Mouse (Mus musculus): ENCODE data around the gene Atp12a. TPM values are rescaled to one million over a fixed set of nuclear protein-coding genes. Genes with fewer than 3 reads are reported as not detected.

Gene Atp12a
- total RNA-seq (2014; fragmentation: Nextera tagmentation) = not detected in 2 replicates
- total RNA-seq (2017) = 0.11 TPM in 1 of 2 replicates, not detected in the other
- not detected in 2 replicates for polyA plus RNA-seq (2012)

DNA sequence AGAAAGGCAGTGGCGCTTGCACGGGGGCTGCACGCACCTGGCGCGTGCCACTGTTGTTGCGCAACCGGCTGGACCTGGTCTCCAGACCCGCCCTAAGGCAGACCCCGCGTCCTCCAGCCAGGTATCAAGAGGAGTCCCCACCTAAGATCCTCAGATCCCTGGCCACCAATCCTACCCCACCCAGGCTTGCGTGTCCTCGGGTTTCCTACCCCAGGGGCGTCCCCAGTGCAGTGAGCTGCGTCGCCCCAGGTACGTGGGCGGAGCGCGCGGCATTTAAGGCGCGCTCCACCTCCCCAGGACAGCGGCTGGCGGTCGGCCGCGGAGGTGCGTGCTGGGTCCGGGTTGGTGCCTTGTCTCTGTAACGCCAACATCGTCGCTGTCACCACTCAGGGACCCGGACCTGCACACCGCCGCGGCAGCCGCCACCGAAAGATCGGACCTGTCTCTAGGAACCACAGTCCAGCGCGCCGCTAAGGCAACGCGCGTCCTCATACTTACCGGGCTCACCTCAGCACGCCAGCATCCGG is at the start of gene Atp12a:
Gene Atp12a (plus strand): TSS at position 358 of the 527 bp plus-strand sequence.
- TF ChIP-seq GATA2 (IDR thresholded peaks at IDR 0.05; ENCODE audit: borderline replicate concordance, low read depth, low read length) (no peak), POLR2AphosphoS5 (IDR thresholded peaks at IDR 0.05; ENCODE audit: insufficient replicate concordance, low read depth, low read length) (no peak)
- Histone ChIP-seq H3K4me3 (ENCODE audit: low read depth, low read length) (no peak within 1 kb of the TSS), H3K4me1 (ENCODE audit: insufficient read depth, low read depth, low read length) (no peaks in the 10 kb centered on the region), H3K27me3 (ENCODE audit: insufficient read depth, low read length) (peaks cover 15% of the 10 kb centered on the region), H3K36me3 (replicated peaks) (no peaks in the 10 kb centered on the region), H3K9me3 (replicated peaks) (no peaks in the 10 kb centered on the region)
- DNase-seq (ENCODE audit: low spot score) (no peak), ATAC-seq (ENCODE audit: extremely low read depth, insufficient number of reproducible peaks, low FRiP score, poor library complexity, severe bottlenecking) (no peak)

DNA sequence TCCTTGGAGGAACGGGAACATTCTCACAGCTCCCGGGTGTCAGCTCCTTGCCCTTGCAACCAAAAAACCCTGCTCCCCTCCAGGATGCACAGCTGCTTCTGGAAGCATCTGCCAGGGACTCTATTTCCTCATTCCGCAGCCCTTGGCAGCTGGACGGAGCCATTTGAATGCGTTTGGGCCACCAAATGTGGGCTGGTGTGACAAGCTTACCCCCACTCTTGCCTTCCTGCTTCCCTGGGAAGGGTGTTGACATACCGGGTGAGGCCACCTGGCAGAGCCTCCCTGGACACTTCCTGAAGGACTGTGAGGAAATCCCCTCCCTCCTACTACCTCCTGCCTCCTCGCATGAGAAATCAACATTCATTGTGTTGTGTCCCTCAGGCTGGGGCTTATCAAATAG is 49.3 kb upstream of the Atp12a start:
- TF ChIP-seq TAL1 (conservative IDR thresholded peaks at IDR 0.05; ENCODE audit: low read depth, low read length) (no peak), CTCF (IDR thresholded peaks at IDR 0.05; ENCODE audit: low read depth, low read length) (no peak), GATA1 (IDR thresholded peaks at IDR 0.05; ENCODE audit: borderline replicate concordance, low read length) (no peak), GATA2 (IDR thresholded peaks at IDR 0.05; ENCODE audit: borderline replicate concordance, low read depth, low read length) (no peak), POLR2AphosphoS5 (IDR thresholded peaks at IDR 0.05; ENCODE audit: insufficient replicate concordance, low read depth, low read length) (no peak)
- ATAC-seq (ENCODE audit: extremely low read depth, insufficient number of reproducible peaks, low FRiP score, poor library complexity, severe bottlenecking) (no peak), DNase-seq (ENCODE audit: low spot score) (no peak)
- peaks cover 18% of the 10 kb centered on the region; the same call in 1 of the 2 replicates for H3K27me3 ChIP-seq (ENCODE audit: insufficient read depth, low read length)
- no peaks in the 10 kb centered on the region for H3K36me3 ChIP-seq (replicated peaks)
- no peak overlapping the region for H3K4me3 ChIP-seq (ENCODE audit: low read depth, low read length)
- no peaks in the 10 kb centered on the region for H3K9me3 ChIP-seq (replicated peaks)
- H3K4me1 ChIP-seq (ENCODE audit: insufficient read depth, low read depth, low read length) = peaks cover 3% of the 10 kb centered on the region; the same call in 1 of the 2 replicates

DNA sequence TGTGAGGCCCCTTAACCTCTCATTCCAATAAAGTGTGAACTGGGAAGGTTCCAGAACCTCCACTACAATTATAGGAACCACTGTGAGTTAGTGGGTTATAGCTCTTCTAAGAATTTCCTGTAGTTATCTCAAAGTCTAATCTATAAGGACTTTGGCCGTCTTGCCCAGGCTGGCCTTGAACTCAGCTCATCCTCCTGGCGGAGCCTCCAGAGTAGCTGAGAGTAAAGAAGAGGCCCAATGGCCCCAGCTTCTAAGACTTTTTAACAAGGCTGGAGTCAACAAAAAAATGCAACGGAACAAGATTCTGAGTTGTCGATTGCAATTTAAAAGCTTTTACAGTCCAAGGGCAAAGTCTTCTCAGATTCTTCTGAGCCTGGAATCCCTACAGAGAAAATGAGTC is 48.5 kb upstream of the Atp12a start:
- no peak overlapping the region for H3K4me3 ChIP-seq (ENCODE audit: low read depth, low read length)
- peaks cover 3% of the 10 kb centered on the region; the same call in 1 of the 2 replicates for H3K4me1 ChIP-seq (ENCODE audit: insufficient read depth, low read depth, low read length)
- DNase-seq (ENCODE audit: low spot score) = no peak
- H3K9me3 ChIP-seq (replicated peaks) = no peaks in the 10 kb centered on the region
- ATAC-seq (ENCODE audit: extremely low read depth, insufficient number of reproducible peaks, low FRiP score, poor library complexity, severe bottlenecking) = no peak
- TF ChIP-seq TAL1 (conservative IDR thresholded peaks at IDR 0.05; ENCODE audit: low read depth, low read length) (no peak), POLR2AphosphoS5 (IDR thresholded peaks at IDR 0.05; ENCODE audit: insufficient replicate concordance, low read depth, low read length) (no peak), GATA1 (IDR thresholded peaks at IDR 0.05; ENCODE audit: borderline replicate concordance, low read length) (no peak), CTCF (IDR thresholded peaks at IDR 0.05; ENCODE audit: low read depth, low read length) (no peak), GATA2 (IDR thresholded peaks at IDR 0.05; ENCODE audit: borderline replicate concordance, low read depth, low read length) (no peak)
- H3K27me3 ChIP-seq (ENCODE audit: insufficient read depth, low read length) = peaks cover 14% of the 10 kb centered on the region; the same call in 1 of the 2 replicates
- H3K36me3 ChIP-seq (replicated peaks) = no peaks in the 10 kb centered on the region

DNA sequence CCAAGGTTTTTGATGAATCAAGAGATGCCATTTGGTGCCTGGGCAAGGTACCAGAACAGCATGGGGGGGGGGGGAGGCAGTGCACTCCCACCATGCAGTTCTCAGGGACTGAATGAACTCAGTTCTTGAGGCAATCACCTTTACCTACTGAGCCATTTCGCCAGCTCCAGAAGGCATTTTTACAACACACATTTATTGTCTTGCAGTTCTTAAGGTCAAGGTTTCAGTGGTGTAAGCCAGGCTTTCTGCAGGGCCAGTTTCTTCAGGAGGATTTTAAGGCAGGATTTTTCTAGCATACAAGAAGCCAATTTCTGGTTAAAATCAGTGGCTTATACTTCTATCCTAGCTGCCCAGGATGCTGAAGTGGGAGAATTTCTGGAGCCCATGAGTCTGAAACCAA is 41.9 kb upstream of the Atp12a start:
- TF ChIP-seq POLR2AphosphoS5 (IDR thresholded peaks at IDR 0.05; ENCODE audit: insufficient replicate concordance, low read depth, low read length) (no peak), TAL1 (conservative IDR thresholded peaks at IDR 0.05; ENCODE audit: low read depth, low read length) (no peak), GATA1 (IDR thresholded peaks at IDR 0.05; ENCODE audit: borderline replicate concordance, low read length) (no peak)
- ATAC-seq (ENCODE audit: extremely low read depth, insufficient number of reproducible peaks, low FRiP score, poor library complexity, severe bottlenecking) = no peak
- no peak overlapping the region for H3K4me3 ChIP-seq (ENCODE audit: low read depth, low read length)
- H3K4me1 ChIP-seq (ENCODE audit: insufficient read depth, low read depth, low read length) = no peaks in the 10 kb centered on the region
- DNase-seq (ENCODE audit: low spot score) = no peak
- no peaks in the 10 kb centered on the region for H3K27me3 ChIP-seq (ENCODE audit: insufficient read depth, low read length)
- no peaks in the 10 kb centered on the region for H3K9me3 ChIP-seq (replicated peaks)
- H3K36me3 ChIP-seq (replicated peaks) = no peaks in the 10 kb centered on the region

DNA sequence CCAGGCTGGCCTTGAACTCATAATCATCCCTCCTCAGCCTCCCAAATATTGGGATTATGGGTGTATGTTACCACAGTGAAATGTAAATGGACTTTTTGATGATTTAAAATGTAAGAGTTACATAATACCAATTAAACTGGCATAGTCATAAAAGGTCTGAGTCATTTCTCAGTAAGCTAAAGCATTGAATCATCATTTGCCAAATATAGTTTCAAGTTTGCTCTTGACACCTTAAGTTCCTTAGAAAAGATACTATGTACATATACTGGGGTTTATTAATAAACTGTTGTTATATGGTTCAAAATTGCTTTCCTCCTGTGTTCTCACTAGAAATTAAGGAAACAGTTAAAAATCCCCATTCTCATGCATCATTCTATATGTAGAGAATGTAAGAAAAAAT is 39.8 kb upstream of the Atp12a start:
- Histone ChIP-seq H3K4me3 (ENCODE audit: low read depth, low read length) (no peak overlapping the region), H3K4me1 (ENCODE audit: insufficient read depth, low read depth, low read length) (no peaks in the 10 kb centered on the region), H3K9me3 (replicated peaks) (no peaks in the 10 kb centered on the region), H3K27me3 (ENCODE audit: insufficient read depth, low read length) (no peaks in the 10 kb centered on the region), H3K36me3 (replicated peaks) (no peaks in the 10 kb centered on the region)
- no peak for ATAC-seq (ENCODE audit: extremely low read depth, insufficient number of reproducible peaks, low FRiP score, poor library complexity, severe bottlenecking)
- TF ChIP-seq GATA1 (IDR thresholded peaks at IDR 0.05; ENCODE audit: borderline replicate concordance, low read length) = no peak
- no peak for TF ChIP-seq TAL1 (conservative IDR thresholded peaks at IDR 0.05; ENCODE audit: low read depth, low read length)
- no peak for TF ChIP-seq POLR2AphosphoS5 (IDR thresholded peaks at IDR 0.05; ENCODE audit: insufficient replicate concordance, low read depth, low read length)
- TF ChIP-seq GATA2 (IDR thresholded peaks at IDR 0.05; ENCODE audit: borderline replicate concordance, low read depth, low read length) = no peak
- no peak for TF ChIP-seq CTCF (IDR thresholded peaks at IDR 0.05; ENCODE audit: low read depth, low read length)
- no peak for DNase-seq (ENCODE audit: low spot score)

DNA sequence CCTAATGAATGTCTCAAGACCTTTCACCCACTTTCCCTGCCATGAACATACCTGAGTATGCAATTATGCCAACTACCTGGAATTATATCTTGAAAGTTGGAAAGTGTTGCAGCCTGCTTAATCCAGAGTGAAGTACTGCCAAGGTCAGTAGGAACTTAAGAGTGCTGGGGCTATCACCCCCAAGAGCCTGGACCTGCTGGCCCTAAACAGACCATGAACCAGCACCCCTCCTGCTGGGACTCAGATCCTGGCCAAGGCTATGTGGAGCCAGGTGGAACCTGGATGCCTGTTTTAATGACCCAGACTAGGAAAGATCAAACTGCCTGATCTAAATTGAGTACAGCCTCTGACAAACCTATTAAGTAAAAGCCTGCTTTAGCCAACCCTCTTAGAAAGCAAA is 31.2 kb upstream of the Atp12a start:
- H3K4me3 ChIP-seq (ENCODE audit: low read depth, low read length) = no peak overlapping the region
- H3K36me3 ChIP-seq (replicated peaks) = no peaks in the 10 kb centered on the region
- no peak for TF ChIP-seq POLR2AphosphoS5 (IDR thresholded peaks at IDR 0.05; ENCODE audit: insufficient replicate concordance, low read depth, low read length)
- no peak for TF ChIP-seq CTCF (IDR thresholded peaks at IDR 0.05; ENCODE audit: low read depth, low read length)
- no peak for TF ChIP-seq TAL1 (conservative IDR thresholded peaks at IDR 0.05; ENCODE audit: low read depth, low read length)
- no peak for TF ChIP-seq GATA2 (IDR thresholded peaks at IDR 0.05; ENCODE audit: borderline replicate concordance, low read depth, low read length)
- TF ChIP-seq GATA1 (IDR thresholded peaks at IDR 0.05; ENCODE audit: borderline replicate concordance, low read length) = no peak
- no peaks in the 10 kb centered on the region for H3K4me1 ChIP-seq (ENCODE audit: insufficient read depth, low read depth, low read length)
- DNase-seq (ENCODE audit: low spot score) = no peak
- peaks cover 14% of the 10 kb centered on the region for H3K27me3 ChIP-seq (ENCODE audit: insufficient read depth, low read length)
- ATAC-seq (ENCODE audit: extremely low read depth, insufficient number of reproducible peaks, low FRiP score, poor library complexity, severe bottlenecking) = no peak
- no peaks in the 10 kb centered on the region for H3K9me3 ChIP-seq (replicated peaks)

Measured in G1E (cell line).